Mouse (Mus musculus) kidney, adult 2 months (tissue): ENCODE measurements at regions not wholly inside any gene's neighbourhood (a gene's known extent, or its start where the extent isn't known, plus 50 kb on each side); places are given as distances from the start of the nearest gene placed in this dataset.

Experiments
- DNase-seq: peaks from one replicate; pipeline ENCODE4 v3.0.0; 2021
- H3K27ac ChIP-seq: fragments of 200-500 bp; 2 replicates; pipeline ENCODE4 v1.5.1; 2012; ENCODE audit warnings: low read depth, low read length, control low read depth, inconsistent platforms; ENCODE audit not compliant: insufficient read depth
- H3K27me3 ChIP-seq: fragments of 200-500 bp; replicated peaks from 2 replicates; pipeline ENCODE4 v1.6.1; 2012; ENCODE audit warnings: mild to moderate bottlenecking, moderate library complexity, low read length, inconsistent platforms; ENCODE audit not compliant: control insufficient read depth, insufficient read depth
- H3K36me3 ChIP-seq: fragments of 200-500 bp; 2 replicates; pipeline ENCODE4 v1.6.1; 2012; ENCODE audit warnings: mild to moderate bottlenecking, moderate library complexity, low read length, inconsistent platforms; ENCODE audit not compliant: control insufficient read depth, insufficient read depth
- H3K4me1 ChIP-seq: fragments of 200-500 bp; 2 replicates; pipeline ENCODE4 v1.6.1; 2011; ENCODE audit warnings: low read length; ENCODE audit not compliant: control insufficient read depth, insufficient read depth
- H3K4me3 ChIP-seq: fragments of 200-500 bp; 2 replicates; pipeline ENCODE4 v1.5.1; 2011; ENCODE audit warnings: mild to moderate bottlenecking, low read depth, low read length, control low read depth; ENCODE audit not compliant: insufficient read depth
- CTCF ChIP-seq: fragments of 200-500 bp; conservative IDR thresholded peaks from 2 replicates; pipeline ENCODE4 v1.5.1; 2011; ENCODE audit warnings: low read depth, mild to moderate bottlenecking, control low read depth, low read length, moderate library complexity, mixed read lengths; ENCODE audit not compliant: insufficient read depth, insufficient read length
- POLR2A ChIP-seq: fragments of 200-500 bp; IDR thresholded peaks from one replicate; pipeline ENCODE4 v1.6.1; 2011; ENCODE audit warnings: low read depth, low read length, control low read depth
- WGBS: fragments of 180-500 bp; shearing (Covaris S2); methylation state at CpG from one replicate; pipeline ENCODE4 v1.1.7; 2018; 5-methylcytosine and 5-hydroxymethylcytosine counted together

GRCm38 (mm10) chr6:7790040-7790439 is 54.6 kb upstream of the C1galt1 start:
- Histone ChIP-seq H3K4me3 (no peak overlapping the region), H3K4me1 (no peaks in the 10 kb centered on the region), H3K27me3 (no peaks in the 10 kb centered on the region), H3K27ac (no peak overlapping the region), H3K36me3 (no peaks in the 10 kb centered on the region)
- 25% methylated on average over 3 of the region's 3 CpGs for WGBS
- TF ChIP-seq POLR2A, result no peak
- no peak for TF ChIP-seq CTCF
- no peak for DNase-seq

- WGBS, result 29% methylated on average over 3 of the region's 3 CpGs
- Histone ChIP-seq H3K4me1 (no peaks in the 10 kb centered on the region), H3K27ac (no peak overlapping the region), H3K27me3 (no peaks in the 10 kb centered on the region), H3K36me3 (no peaks in the 10 kb centered on the region), H3K4me3 (no peak overlapping the region)
- TF ChIP-seq CTCF (no peak), POLR2A (no peak)
- peak; percentile 42 for DNase-seq
These were observed 55.6 kb upstream of the C1galt1 start for GRCm38 (mm10) chr6:7789071-7789470.

DNA sequence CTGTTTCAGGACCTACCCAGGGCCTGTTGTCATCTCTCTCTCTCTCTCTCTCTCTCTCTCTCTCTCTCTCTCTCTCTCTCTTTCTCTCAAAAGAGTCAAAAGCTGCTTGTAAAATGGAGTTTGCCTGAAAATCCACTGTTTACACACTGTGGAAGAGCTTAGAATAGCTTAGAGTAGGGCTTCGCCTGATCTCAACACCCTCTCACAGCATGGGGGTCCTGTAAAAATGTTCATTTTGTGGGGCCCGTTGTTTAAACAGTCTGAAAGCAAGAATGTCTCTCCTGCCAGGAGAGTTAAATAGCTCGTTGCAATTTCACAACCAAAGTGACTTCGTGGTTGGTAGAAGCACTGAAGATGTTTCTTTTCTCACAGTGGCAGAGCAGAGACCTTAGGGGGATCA is 59.2 kb upstream of the C1galt1 start:
- DNase-seq, result no peak
- H3K27me3 ChIP-seq, result no peaks in the 10 kb centered on the region
- H3K27ac ChIP-seq, result no peak overlapping the region
- H3K36me3 ChIP-seq, result no peaks in the 10 kb centered on the region
- H3K4me1 ChIP-seq, result no peaks in the 10 kb centered on the region
- TF ChIP-seq CTCF, result no peak
- TF ChIP-seq POLR2A, result no peak
- H3K4me3 ChIP-seq, result no peak overlapping the region
- WGBS, result 74% methylated on average over 4 of the region's 4 CpGs

GRCm38 (mm10) chr6:7783059-7783458 is 61.6 kb upstream of the C1galt1 start:
- H3K36me3 ChIP-seq, result no peaks in the 10 kb centered on the region
- H3K4me1 ChIP-seq, result no peaks in the 10 kb centered on the region
- no peak overlapping the region for H3K27ac ChIP-seq
- no peaks in the 10 kb centered on the region for H3K27me3 ChIP-seq
- 56% methylated on average over 1 of the region's 1 CpGs for WGBS
- no peak for DNase-seq
- TF ChIP-seq CTCF, result no peak
- TF ChIP-seq POLR2A, result no peak
- H3K4me3 ChIP-seq, result no peak overlapping the region

- H3K4me3 ChIP-seq, result no peak overlapping the region
- WGBS, result 94% methylated on average over 2 of the region's 2 CpGs
- no peak overlapping the region for H3K27ac ChIP-seq
- no peaks in the 10 kb centered on the region for H3K27me3 ChIP-seq
- TF ChIP-seq POLR2A (no peak), CTCF (no peak)
- DNase-seq, result no peak
- H3K4me1 ChIP-seq, result no peaks in the 10 kb centered on the region
- no peaks in the 10 kb centered on the region for H3K36me3 ChIP-seq
These were observed 64.7 kb upstream of the C1galt1 start for GRCm38 (mm10) chr6:7779959-7780358.

DNA sequence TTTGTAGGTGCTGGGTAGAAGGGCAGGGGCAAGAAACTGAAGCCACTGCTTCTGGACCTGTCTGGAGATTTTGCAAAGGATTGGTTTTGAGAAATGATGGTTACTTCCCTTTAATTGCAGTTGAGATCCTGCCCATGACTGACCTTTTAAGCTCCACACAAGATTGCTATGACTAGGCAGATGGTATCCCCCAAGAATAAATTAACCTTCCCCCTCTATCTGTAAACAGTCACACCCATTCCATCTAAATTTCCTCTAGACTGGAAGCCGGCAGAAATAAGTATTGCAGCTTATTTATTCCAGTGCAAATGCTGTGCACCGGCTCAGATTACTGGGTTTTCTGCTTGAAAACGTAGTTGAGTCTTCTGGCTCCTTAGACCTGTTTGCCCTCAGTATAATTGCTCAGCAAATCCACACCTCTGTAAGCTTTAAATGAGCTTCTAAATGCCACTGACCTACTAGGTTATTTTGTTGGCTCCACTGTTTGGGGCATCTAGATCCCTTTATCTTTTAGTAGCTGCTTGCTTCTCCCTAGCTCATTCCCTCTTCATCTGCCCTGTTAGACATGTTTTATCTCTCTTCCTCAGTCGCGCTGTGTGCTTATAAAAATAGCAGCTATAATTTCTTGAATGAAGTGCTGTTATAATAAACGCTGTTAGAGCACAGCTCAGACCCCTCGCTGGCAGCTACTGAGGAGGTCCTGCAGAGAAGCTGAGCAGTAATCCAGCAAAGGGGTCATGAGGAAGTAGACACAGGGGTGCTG is 65.8 kb upstream of the C1galt1 start:
- 45% methylated on average over 7 of the region's 7 CpGs for WGBS
- DNase-seq, result no peak
- no peak overlapping the region for H3K27ac ChIP-seq
- H3K4me1 ChIP-seq, result no peaks in the 10 kb centered on the region
- no peak for TF ChIP-seq CTCF
- TF ChIP-seq POLR2A, result no peak
- H3K36me3 ChIP-seq, result no peaks in the 10 kb centered on the region
- no peaks in the 10 kb centered on the region for H3K27me3 ChIP-seq
- H3K4me3 ChIP-seq, result no peak overlapping the region

DNA sequence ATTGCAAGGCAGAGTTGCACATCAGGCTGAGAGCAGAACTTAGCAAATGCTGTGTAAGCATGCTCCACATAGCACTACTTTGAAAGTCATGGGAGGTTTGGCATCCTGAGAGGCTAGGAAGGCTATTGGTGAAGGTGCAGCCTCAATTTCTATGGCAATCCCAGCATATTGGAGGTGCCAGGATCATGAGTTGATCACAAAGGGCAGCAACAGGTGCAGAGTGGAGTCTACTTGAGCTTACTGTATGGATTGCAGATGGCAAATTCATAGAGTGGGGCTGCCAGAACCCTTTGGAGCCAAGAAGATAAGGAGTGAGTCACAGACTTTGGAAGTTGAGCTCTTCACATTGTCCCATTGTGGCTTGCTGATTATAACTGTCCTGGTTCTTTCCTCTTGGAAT is 75.4 kb upstream of the Asns start:
- H3K27me3 ChIP-seq, result no peaks in the 10 kb centered on the region
- H3K36me3 ChIP-seq, result no peaks in the 10 kb centered on the region
- no peaks in the 10 kb centered on the region for H3K4me1 ChIP-seq
- no peak for DNase-seq
- TF ChIP-seq POLR2A, result no peak
- no peak for TF ChIP-seq CTCF
- no peak overlapping the region for H3K4me3 ChIP-seq
- no peak overlapping the region for H3K27ac ChIP-seq
